Mouse (Mus musculus): Measurements from ENCODE around the gene Elmo1.

DNA sequence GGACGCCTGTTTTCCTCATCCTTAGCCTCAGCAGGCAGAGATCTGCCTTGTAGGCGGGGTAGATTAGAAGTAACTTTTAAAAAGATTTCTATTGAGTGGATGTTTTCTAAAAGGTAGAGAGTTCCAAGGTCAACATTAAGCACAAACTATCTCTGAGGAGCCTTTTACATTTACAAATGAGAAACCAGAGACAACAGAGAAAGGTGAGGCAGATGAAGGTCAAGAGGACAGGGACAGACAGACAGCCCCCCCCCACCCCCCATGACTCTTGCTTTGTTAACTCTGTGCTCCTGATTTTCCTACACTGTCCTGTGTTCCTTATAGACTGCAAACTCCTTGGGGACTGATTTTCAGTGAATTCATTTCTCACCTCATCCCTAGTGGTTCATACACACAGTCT is 295.0 kb downstream of the Elmo1 start:
- TF ChIP-seq POLR2A (IDR thresholded peaks at IDR 0.05; ENCODE audit: extremely low read depth, insufficient read depth, low read length): no peak
- TF ChIP-seq CTCF (IDR thresholded peaks at IDR 0.05; ENCODE audit: extremely low read depth, insufficient read depth, low read length): no peak

Data from cortical plate, adult 2 months (tissue).